Mouse (Mus musculus) liver, embryonic 13.5 days (tissue): ENCODE results near the gene Ptprcap. TPM values are rescaled to one million over a fixed set of nuclear protein-coding genes. Genes with fewer than 3 reads are reported as not detected.
"Not testable (repeated sequence)": the region's sequence is repeated elsewhere in the genome, so short reads cannot be mapped to it uniquely, and the experiment has no call there.

Experiments
- ATAC-seq: fragments of 200-750 bp; cut with Nextera tagmentation; 2 replicates; pipeline ENCODE4 v1.8.0; 2017; ENCODE audit warnings: low read depth, mild to moderate bottlenecking, moderate number of reproducible peaks, moderate library complexity
- DNase-seq: peaks from one replicate; pipeline ENCODE4 v3.0.0; 2022
- H3K27ac ChIP-seq: fragments of 300-500 bp; sonication (generic); 2 replicates; pipeline ENCODE4 v1.5.1; 2015; ENCODE audit warnings: moderate library complexity, mild to moderate bottlenecking, inconsistent platforms
- H3K27me3 ChIP-seq: fragments of 300-500 bp; sonication (generic); 2 replicates; pipeline ENCODE4 v1.6.1; 2015; ENCODE audit warnings: mild to moderate bottlenecking, inconsistent platforms
- H3K36me3 ChIP-seq: fragments of 300-500 bp; sonication (generic); 2 replicates; pipeline ENCODE4 v1.6.1; 2015; ENCODE audit warnings: mild to moderate bottlenecking, inconsistent platforms
- H3K4me1 ChIP-seq: fragments of 300-500 bp; sonication (generic); replicated peaks from 2 replicates; pipeline ENCODE4 v1.6.1; 2015; ENCODE audit warnings: inconsistent platforms
- H3K4me2 ChIP-seq: fragments of 300-500 bp; sonication (generic); 2 replicates; pipeline ENCODE4 v1.6.1; 2015; ENCODE audit warnings: inconsistent platforms, mild to moderate bottlenecking, moderate library complexity
- H3K4me3 ChIP-seq: fragments of 300-500 bp; sonication (generic); replicated peaks from 2 replicates; pipeline ENCODE4 v1.5.1; 2015; ENCODE audit warnings: mild to moderate bottlenecking, inconsistent platforms
- H3K9ac ChIP-seq: fragments of 300-500 bp; sonication (generic); 2 replicates; pipeline ENCODE4 v1.6.1; 2015; ENCODE audit warnings: mild to moderate bottlenecking, inconsistent platforms
- H3K9me3 ChIP-seq: fragments of 300-500 bp; sonication (generic); replicated peaks from 2 replicates; pipeline ENCODE4 v1.6.1; 2016; ENCODE audit warnings: inconsistent platforms
- WGBS: fragments of 180-500 bp; shearing (Covaris S2); methylation state at CpG from one replicate; pipeline ENCODE4 v1.1.7; 2015; ENCODE audit not compliant: insufficient replicate concordance; 5-methylcytosine and 5-hydroxymethylcytosine counted together
- polyA plus RNA-seq: library from polyadenylated mRNA; unstranded; fragments of >200 nt; fragmentation: Nextera tagmentation; extraction: Ambion mirVana; gene quantifications from 2 replicates; pipeline ENCODE4 v1.2.1, GENCODE M21; 2015

The Ptprcap gene
- polyA plus RNA-seq, 1 experiment from 2014 or later: 21.3 TPM

DNA sequence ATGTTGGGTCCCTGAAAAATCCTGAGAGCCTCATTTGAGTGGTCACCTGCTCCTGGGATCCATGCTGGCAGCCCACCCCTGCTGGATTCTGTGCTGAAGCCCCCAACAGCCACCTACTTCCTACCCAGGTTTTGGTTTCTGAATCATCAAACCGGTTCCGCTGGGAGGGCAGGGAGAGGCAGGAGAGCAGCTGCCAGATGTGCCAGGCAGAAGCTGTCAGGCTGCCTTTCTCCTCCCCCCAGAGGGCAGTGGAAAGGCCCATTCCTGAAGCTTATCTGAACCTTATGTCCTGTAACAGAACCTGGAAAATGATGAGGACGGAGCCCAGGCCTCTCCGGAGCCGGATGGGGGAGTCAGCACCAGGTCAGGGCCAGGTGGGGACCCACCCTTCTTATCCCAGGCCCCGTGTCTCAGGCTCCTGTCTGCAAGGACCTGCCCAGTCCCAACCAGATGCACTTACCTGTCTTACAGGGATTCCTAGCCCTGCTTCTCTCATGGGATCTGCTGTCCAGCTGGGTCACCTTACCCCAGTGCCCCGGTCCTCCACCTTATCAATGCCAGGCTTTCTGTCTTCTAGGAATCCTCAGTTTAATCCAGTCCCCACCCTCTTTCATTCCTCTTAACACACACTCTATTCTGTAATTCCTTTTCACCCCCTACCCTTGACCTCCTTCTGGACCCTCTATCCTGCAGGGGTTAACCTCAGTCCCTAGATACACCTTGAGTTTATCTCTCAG is 26.5 kb upstream of the Ptprcap start:
- no peak for DNase-seq
- H3K9ac ChIP-seq: peak overlapping the region; percentile 92
- H3K4me3 ChIP-seq: peak overlapping the region; percentile 82
- 53% methylated on average over 7 of the region's 7 CpGs for WGBS
- peaks cover 90% of the 10 kb centered on the region for H3K4me1 ChIP-seq
- ATAC-seq: no peak
- H3K36me3 ChIP-seq: peaks cover 37% of the 10 kb centered on the region
- peak overlapping the region; percentile 86 for H3K27ac ChIP-seq
- peak overlapping the region; percentile 75 for H3K4me2 ChIP-seq
- no peaks in the 10 kb centered on the region for H3K9me3 ChIP-seq
- no peaks in the 10 kb centered on the region for H3K27me3 ChIP-seq

GRCm38 (mm10) chr19:4129462-4129861 is 23.9 kb upstream of the Ptprcap start:
- ATAC-seq (no peak), DNase-seq (no peak)
- no peaks in the 10 kb centered on the region for H3K27me3 ChIP-seq
- H3K27ac ChIP-seq: peak overlapping the region; percentile 91
- H3K36me3 ChIP-seq: peaks cover 53% of the 10 kb centered on the region
- peaks cover 78% of the 10 kb centered on the region for H3K4me1 ChIP-seq
- H3K4me2 ChIP-seq: peak overlapping the region; percentile 68
- no peaks in the 10 kb centered on the region for H3K9me3 ChIP-seq
- H3K4me3 ChIP-seq: no peak overlapping the region
- 91% methylated on average over 7 of the region's 7 CpGs for WGBS
- peak overlapping the region; percentile 77 for H3K9ac ChIP-seq

DNA sequence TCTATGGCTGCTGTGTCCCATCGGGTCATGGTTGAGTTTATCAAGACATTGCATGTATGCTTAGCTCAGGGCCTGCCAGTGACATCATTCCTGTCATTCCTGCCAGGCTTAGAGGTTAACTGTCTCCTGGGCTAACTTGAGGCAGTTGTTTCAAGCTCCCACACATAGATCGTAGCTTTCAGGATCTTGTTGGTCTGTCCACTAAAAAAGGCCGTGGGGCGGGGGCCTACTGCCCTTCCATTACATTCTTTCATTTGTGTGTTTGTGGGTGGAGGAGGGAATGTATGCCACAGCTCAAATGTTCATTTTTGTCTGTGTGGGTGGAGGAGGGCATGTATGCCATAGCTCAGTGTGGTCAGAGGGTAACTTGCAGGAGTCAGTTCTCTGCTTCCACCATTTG is 23.3 kb upstream of the Ptprcap start:
- H3K4me3 ChIP-seq: peak overlapping the region; percentile 68

DNA sequence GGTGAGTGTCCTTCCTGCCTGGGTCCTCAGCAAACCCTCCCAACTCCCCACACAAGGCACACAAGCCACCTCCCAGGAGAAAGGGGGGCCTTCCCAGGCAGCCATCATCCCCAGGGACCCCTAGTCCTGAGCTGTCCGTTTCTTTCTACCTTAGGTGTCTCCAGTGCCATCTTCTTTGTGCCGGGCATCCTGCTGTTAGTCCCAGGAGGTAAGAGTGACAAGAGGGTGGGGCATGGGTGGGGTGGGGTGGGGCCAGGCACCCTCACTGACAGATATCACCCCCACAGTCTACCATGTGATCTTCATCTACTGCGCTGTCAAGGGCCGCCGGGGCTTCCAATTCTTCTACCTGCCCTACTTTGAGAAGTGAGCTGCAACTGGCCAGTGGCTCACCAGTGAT is 22.3 kb upstream of the Ptprcap start:
- peak overlapping the region; percentile 91 for H3K27ac ChIP-seq
- H3K36me3 ChIP-seq: peaks cover 53% of the 10 kb centered on the region
- no peaks in the 10 kb centered on the region for H3K27me3 ChIP-seq
- no peaks in the 10 kb centered on the region for H3K9me3 ChIP-seq
- peak overlapping the region; percentile 68 for H3K4me2 ChIP-seq
- 26% methylated on average over 5 of the region's 5 CpGs for WGBS
- DNase-seq: no peak
- ATAC-seq: peak; percentile 86
- peak overlapping the region; percentile 68 for H3K4me3 ChIP-seq
- H3K9ac ChIP-seq: peak overlapping the region; percentile 77
- H3K4me1 ChIP-seq: peaks cover 74% of the 10 kb centered on the region

More for the DNA sequence above, 23.3 kb upstream of the Ptprcap start:
- WGBS: 63% methylated on average over 4 of the region's 4 CpGs
- H3K4me1 ChIP-seq: peaks cover 72% of the 10 kb centered on the region
- no peak for ATAC-seq
- H3K27me3 ChIP-seq: no peaks in the 10 kb centered on the region
- DNase-seq: no peak
- H3K9ac ChIP-seq: peak overlapping the region; percentile 77
- peak overlapping the region; percentile 91 for H3K27ac ChIP-seq
- H3K36me3 ChIP-seq: peaks cover 53% of the 10 kb centered on the region
- peak overlapping the region; percentile 68 for H3K4me2 ChIP-seq
- H3K9me3 ChIP-seq: no peaks in the 10 kb centered on the region

- Histone ChIP-seq H3K9ac (peak overlapping the region; percentile 77), H3K9me3 (no peaks in the 10 kb centered on the region), H3K4me1 (peaks cover 71% of the 10 kb centered on the region), H3K27ac (peak overlapping the region; percentile 91), H3K4me2 (peak overlapping the region; percentile 68), H3K27me3 (no peaks in the 10 kb centered on the region), H3K4me3 (no peak overlapping the region), H3K36me3 (peaks cover 53% of the 10 kb centered on the region)
- DNase-seq: no peak
- 81% methylated on average over 2 of the region's 2 CpGs for WGBS
- peak; percentile 49 for ATAC-seq
These were observed 21.6 kb upstream of the Ptprcap start for GRCm38 (mm10) chr19:4131768-4132167.

DNA sequence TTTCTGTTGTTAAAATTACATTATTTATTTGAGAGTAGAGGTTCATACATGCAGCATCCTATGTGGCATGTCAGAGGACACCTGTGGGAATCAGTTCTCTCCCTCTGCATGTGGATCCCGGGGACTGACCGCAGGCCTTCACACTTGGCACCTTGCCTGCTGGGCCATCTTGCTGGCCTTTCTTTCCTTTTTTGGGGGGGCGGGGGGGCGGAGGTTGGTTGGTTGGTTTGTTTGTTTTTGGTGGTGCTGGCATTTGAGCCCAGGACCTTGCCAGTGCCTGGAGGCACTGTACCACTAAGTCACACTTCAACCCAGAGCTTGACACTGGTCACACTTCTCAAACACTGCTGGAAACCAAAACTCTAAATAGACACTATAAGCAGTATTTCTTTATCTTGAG is 19.1 kb upstream of the Ptprcap start:
- Histone ChIP-seq H3K9me3 (no peaks in the 10 kb centered on the region), H3K27me3 (peaks cover 7% of the 10 kb centered on the region; the same call in 1 of the 2 replicates), H3K9ac (no peak overlapping the region), H3K27ac (0 out of 2 replicates have a peak overlapping the region, but pooled peaks have one; percentile 67), H3K4me1 (peaks cover 58% of the 10 kb centered on the region), H3K4me2 (no peak overlapping the region), H3K4me3 (no peak overlapping the region), H3K36me3 (peaks cover 32% of the 10 kb centered on the region)
- DNase-seq (no peak), ATAC-seq (no peak)
- WGBS: 92% methylated on average over 4 of the region's 4 CpGs

DNA sequence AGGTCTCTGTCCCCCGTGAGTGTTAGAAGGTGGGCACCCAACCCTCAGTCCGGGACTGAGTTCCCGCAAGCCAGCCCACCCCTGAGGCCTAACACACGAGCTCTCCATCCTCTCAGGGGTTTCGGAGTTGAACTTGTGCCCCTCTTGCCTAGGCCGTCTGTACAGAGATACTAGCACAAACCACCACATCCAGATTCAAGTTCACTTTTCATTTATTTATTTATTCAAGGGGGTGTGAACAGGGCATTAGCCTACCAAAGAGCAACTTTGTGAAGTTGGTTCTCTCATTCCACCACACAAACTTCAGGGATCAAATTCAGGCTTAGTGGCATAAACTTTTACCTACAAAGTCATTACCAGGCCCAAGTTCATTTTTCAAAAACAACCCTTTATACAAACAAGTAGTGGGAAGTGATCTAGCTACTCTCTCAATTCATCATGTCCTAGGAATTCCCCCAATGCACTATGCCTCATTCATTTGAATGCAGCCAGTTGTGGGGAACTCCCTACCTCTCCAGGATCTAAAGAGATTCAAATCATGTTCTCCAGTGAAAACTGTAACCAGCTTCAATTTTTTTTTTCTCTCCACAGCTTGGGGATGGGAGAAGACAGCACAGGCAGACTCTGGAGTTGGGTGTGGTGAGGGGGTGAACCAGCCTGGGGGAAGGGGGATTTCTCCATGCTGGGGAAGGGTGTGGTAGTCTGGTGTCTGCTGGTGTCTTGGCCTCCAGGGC is 18.0 kb upstream of the Ptprcap start:
- H3K9me3 ChIP-seq, DNase-seq, H3K4me3 ChIP-seq, H3K9ac ChIP-seq, ATAC-seq: not testable (repeated sequence)
- Histone ChIP-seq H3K27me3 (peaks cover 11% of the 10 kb centered on the region; the same call in 1 of the 2 replicates), H3K4me2 (peak overlapping the region; percentile 43), H3K27ac (peak overlapping the region; percentile 67), H3K36me3 (peaks cover 26% of the 10 kb centered on the region), H3K4me1 (peaks cover 49% of the 10 kb centered on the region)
- 79% methylated on average over 6 of the region's 6 CpGs for WGBS

- H3K9ac ChIP-seq, H3K9me3 ChIP-seq, DNase-seq: not testable (repeated sequence)
- H3K4me2 ChIP-seq: peak overlapping the region; percentile 43
- peak; percentile 57 for ATAC-seq
- H3K27ac ChIP-seq: peak overlapping the region; percentile 34; the same call in 1 of the 2 replicates
- peaks cover 26% of the 10 kb centered on the region for H3K36me3 ChIP-seq
- peaks cover 11% of the 10 kb centered on the region; the same call in 1 of the 2 replicates for H3K27me3 ChIP-seq
- H3K4me3 ChIP-seq: peak overlapping the region; percentile 33; the same call in 1 of the 2 replicates
- 18% methylated on average over 8 of the region's 8 CpGs for WGBS
- peaks cover 43% of the 10 kb centered on the region for H3K4me1 ChIP-seq
These were observed 17.4 kb upstream of the Ptprcap start for GRCm38 (mm10) chr19:4135963-4136345.

GRCm38 (mm10) chr19:4136463-4136862 is 16.9 kb upstream of the Ptprcap start:
- Histone ChIP-seq H3K4me1 (peaks cover 38% of the 10 kb centered on the region), H3K27ac (no peak overlapping the region), H3K9me3 (no peaks in the 10 kb centered on the region), H3K9ac (0 out of 2 replicates have a peak overlapping the region, but pooled peaks have one; percentile 23), H3K4me3 (no peak overlapping the region), H3K36me3 (peaks cover 20% of the 10 kb centered on the region), H3K27me3 (peaks cover 11% of the 10 kb centered on the region; the same call in 1 of the 2 replicates), H3K4me2 (peak overlapping the region; percentile 43; the same call in 1 of the 2 replicates)
- peak; percentile 50 for ATAC-seq
- DNase-seq: no peak
- 73% methylated on average over 5 of the region's 5 CpGs for WGBS

DNA sequence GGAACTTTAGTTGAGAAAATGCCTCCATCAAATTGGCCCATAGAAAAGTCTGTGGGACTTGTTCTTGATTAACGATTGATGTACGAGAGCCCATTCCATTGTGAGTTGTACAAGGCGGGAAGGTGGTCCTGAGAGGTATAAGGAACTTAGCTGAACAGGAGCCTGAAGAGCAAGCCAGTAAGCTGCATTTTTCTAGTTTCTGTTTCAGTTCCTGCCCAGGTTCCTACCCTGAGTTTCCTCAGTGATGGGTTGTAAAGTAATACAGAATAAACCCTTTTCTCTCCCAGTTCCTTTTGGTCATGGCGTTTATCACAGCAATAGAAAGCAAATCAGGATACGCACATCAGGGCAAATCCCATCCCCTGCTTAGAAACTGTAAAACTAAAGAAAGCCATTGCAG is 15.5 kb upstream of the Ptprcap start:
- no peak overlapping the region for H3K27ac ChIP-seq
- H3K4me3 ChIP-seq: no peak overlapping the region
- 65% methylated on average over 5 of the region's 5 CpGs for WGBS
- no peaks in the 10 kb centered on the region for H3K9me3 ChIP-seq
- H3K4me2 ChIP-seq: no peak overlapping the region
- peaks cover 6% of the 10 kb centered on the region for H3K36me3 ChIP-seq
- DNase-seq (no peak), ATAC-seq (no peak)
- peaks cover 11% of the 10 kb centered on the region; the same call in 1 of the 2 replicates for H3K27me3 ChIP-seq
- H3K4me1 ChIP-seq: peaks cover 25% of the 10 kb centered on the region
- H3K9ac ChIP-seq: no peak overlapping the region

DNA sequence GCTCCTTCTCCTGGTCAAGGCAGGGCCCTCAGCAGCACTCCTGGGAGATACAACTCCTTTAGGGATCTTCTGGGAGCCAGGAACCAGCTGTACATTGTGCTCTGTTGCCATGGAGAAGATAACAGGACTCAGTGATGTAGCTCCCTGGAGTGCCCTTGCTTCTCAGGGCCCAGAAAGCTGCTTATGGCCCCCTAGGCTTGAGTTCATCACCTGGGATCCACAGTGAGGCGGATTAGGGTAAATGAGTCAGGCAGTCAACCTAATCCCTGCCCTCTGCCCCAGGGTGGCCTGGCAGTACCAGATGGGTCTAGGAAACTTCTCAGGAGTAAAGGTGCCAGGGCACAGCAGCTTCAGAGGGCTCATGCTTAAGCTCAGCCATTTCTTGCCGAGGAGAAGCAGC is 14.0 kb upstream of the Ptprcap start, which contains the start of gene Gpr152:
Gpr152 (plus strand) TSS at position 342 of the 400 bp plus-strand sequence.
- Histone ChIP-seq H3K27me3 (peaks cover 11% of the 10 kb centered on the region; the same call in 1 of the 2 replicates), H3K9me3 (no peaks in the 10 kb centered on the region), H3K36me3 (no peaks in the 10 kb centered on the region), H3K4me1 (peaks cover 20% of the 10 kb centered on the region), H3K9ac (0 out of 2 replicates have a peak within 1 kb of the TSS, but pooled peaks have one; percentile 26), H3K4me3 (no peak within 1 kb of the TSS), H3K27ac (no peak within 1 kb of the TSS), H3K4me2 (no peak within 1 kb of the TSS)
- WGBS: 67% methylated on average over 2 of the region's 2 CpGs
- ATAC-seq (no peak), DNase-seq (no peak)
